Mouse (Mus musculus) forebrain, postnatal 0 days (tissue): ENCODE measurements around the gene Pigc. TPM values are rescaled to one million over a fixed set of nuclear protein-coding genes. Genes with fewer than 3 reads are reported as not detected.

Experiments
- ATAC-seq: fragments of 200-750 bp; cut with Nextera tagmentation; 2 replicates; pipeline ENCODE4 v1.8.0; 2017; ENCODE audit warnings: mild to moderate bottlenecking, moderate library complexity
- DNase-seq: peaks from one replicate; pipeline ENCODE4 v3.0.0-alpha.2; 2015
- H3K27ac ChIP-seq: fragments of 300-500 bp; sonication (generic); 2 replicates; pipeline ENCODE4 v1.5.1; 2014; ENCODE audit warnings: low read depth, mild to moderate bottlenecking, antibody characterized with exemption, low read length, moderate library complexity, mixed read lengths
- H3K27me3 ChIP-seq: fragments of 300-500 bp; sonication (generic); 2 replicates; pipeline ENCODE4 v1.6.1; 2014; ENCODE audit warnings: mild to moderate bottlenecking, low read length, mixed read lengths; ENCODE audit not compliant: insufficient read depth
- H3K36me3 ChIP-seq: fragments of 300-500 bp; sonication (generic); 2 replicates; pipeline ENCODE4 v1.6.1; 2014; ENCODE audit warnings: mild to moderate bottlenecking, moderate library complexity; ENCODE audit not compliant: insufficient read depth
- H3K4me1 ChIP-seq: fragments of 300-500 bp; sonication (generic); 2 replicates; pipeline ENCODE4 v1.6.1; 2014; ENCODE audit warnings: antibody characterized with exemption; ENCODE audit not compliant: insufficient read depth
- H3K4me2 ChIP-seq: fragments of 300-500 bp; sonication (generic); 2 replicates; pipeline ENCODE4 v1.6.1; 2014; ENCODE audit warnings: low read depth, mild to moderate bottlenecking, moderate library complexity
- H3K4me3 ChIP-seq: fragments of 300-500 bp; sonication (generic); 2 replicates; pipeline ENCODE4 v1.5.1; 2014; ENCODE audit warnings: low read depth, low read length, mixed read lengths
- H3K9ac ChIP-seq: fragments of 300-500 bp; sonication (generic); 2 replicates; pipeline ENCODE4 v1.6.1; 2014; ENCODE audit warnings: mild to moderate bottlenecking
- H3K9me3 ChIP-seq: fragments of 300-500 bp; sonication (generic); 2 replicates; pipeline ENCODE4 v1.6.1; 2016; ENCODE audit warnings: low read length
- CTCF ChIP-seq: sonication (generic); IDR thresholded peaks from 2 replicates; pipeline ENCODE4 v1.5.1; 2016; ENCODE audit warnings: antibody characterized with exemption, control low read depth, low read depth
- WGBS: fragments of 180-500 bp; shearing (Covaris S2); extraction: QIAGEN DNeasy Blood & Tissue Kit; methylation state at CpG from one replicate; pipeline ENCODE4 v1.1.7; 2014; 5-methylcytosine and 5-hydroxymethylcytosine counted together
- polyA plus RNA-seq: library from polyadenylated mRNA; unstranded; fragments of >200 nt; fragmentation: Nextera tagmentation; extraction: Ambion mirVana; gene quantifications from 2 replicates; pipeline ENCODE4 v1.2.1, GENCODE M21; 2015
- total RNA-seq: library from RNA; depleted of rRNA; stranded (reverse); fragments of >200 nt; gene quantifications from 2 replicates; pipeline ENCODE4 v1.2.3, GENCODE M21; 2014

Gene Pigc
- total and polyA plus RNA-seq, 2 experiments from 2014 or later, result 20.5 to 23.9 TPM

GRCm38 (mm10) chr1:161976255-161977182, 7.5 kb downstream of the Pigc start:
- Histone ChIP-seq H3K27me3 (no peaks in the 10 kb centered on the region), H3K4me3 (no peak overlapping the region), H3K9ac (no peak overlapping the region), H3K36me3 (no peaks in the 10 kb centered on the region), H3K27ac (no peak overlapping the region), H3K4me1 (no peaks in the 10 kb centered on the region), H3K4me2 (0 out of 2 replicates have a peak overlapping the region, but pooled peaks have one; percentile 21), H3K9me3 (no peaks in the 10 kb centered on the region)
- peak; percentile 83 for ATAC-seq
- DNase-seq, result peak; percentile 88
- TF ChIP-seq CTCF, result peak; percentile 96
- 50% methylated on average over 16 of the region's 16 CpGs for WGBS

- no peak overlapping the region for H3K27ac ChIP-seq
- WGBS, result 78% methylated on average over 4 of the region's 4 CpGs
- TF ChIP-seq CTCF, result no peak
- no peaks in the 10 kb centered on the region for H3K36me3 ChIP-seq
- no peaks in the 10 kb centered on the region for H3K27me3 ChIP-seq
- H3K9me3 ChIP-seq, result no peaks in the 10 kb centered on the region
- no peak overlapping the region for H3K4me3 ChIP-seq
- no peak overlapping the region for H3K4me2 ChIP-seq
- H3K9ac ChIP-seq, result no peak overlapping the region
- ATAC-seq, result no peak
- no peak for DNase-seq
- H3K4me1 ChIP-seq, result no peaks in the 10 kb centered on the region
Measured at GRCm38 (mm10) chr1:161977331-161977730, 8.3 kb downstream of the Pigc start.

- no peak for ATAC-seq
- Histone ChIP-seq H3K9me3 (no peaks in the 10 kb centered on the region), H3K4me1 (no peaks in the 10 kb centered on the region), H3K27ac (no peak overlapping the region), H3K27me3 (no peaks in the 10 kb centered on the region), H3K9ac (no peak overlapping the region), H3K4me2 (no peak overlapping the region), H3K4me3 (no peak overlapping the region), H3K36me3 (no peaks in the 10 kb centered on the region)
- TF ChIP-seq CTCF, result no peak
- 91% methylated on average over 5 of the region's 5 CpGs for WGBS
- no peak for DNase-seq
Measured at GRCm38 (mm10) chr1:161978173-161978700, 9.3 kb downstream of the Pigc start.

- WGBS, result 72% methylated on average over 1 of the region's 1 CpGs
- Histone ChIP-seq H3K27ac (no peak within 1 kb of the TSS), H3K27me3 (no peaks in the 10 kb centered on the region), H3K9me3 (no peaks in the 10 kb centered on the region), H3K4me3 (no peak within 1 kb of the TSS), H3K9ac (no peak within 1 kb of the TSS), H3K4me1 (no peaks in the 10 kb centered on the region), H3K36me3 (no peaks in the 10 kb centered on the region), H3K4me2 (no peak within 1 kb of the TSS)
- ATAC-seq (no peak), DNase-seq (no peak)
- TF ChIP-seq CTCF, result no peak
Measured at GRCm38 (mm10) chr1:161979536-161979935, 10.6 kb downstream of the Pigc start, which contains the start of gene 4930558K02Rik. 4930558K02Rik (minus strand) TSS chr1:161979636.

- DNase-seq, result no peak
- H3K27ac ChIP-seq, result no peak overlapping the region
- no peaks in the 10 kb centered on the region for H3K27me3 ChIP-seq
- no peak overlapping the region for H3K9ac ChIP-seq
- ATAC-seq, result no peak
- H3K4me1 ChIP-seq, result no peaks in the 10 kb centered on the region
- no peak for TF ChIP-seq CTCF
- H3K9me3 ChIP-seq, result no peaks in the 10 kb centered on the region
- H3K4me3 ChIP-seq, result no peak overlapping the region
- no peaks in the 10 kb centered on the region for H3K36me3 ChIP-seq
- no peak overlapping the region for H3K4me2 ChIP-seq
- WGBS, result 89% methylated on average over 2 of the region's 2 CpGs
Measured at GRCm38 (mm10) chr1:161980046-161980445, 11.1 kb downstream of the Pigc start.

- no peak overlapping the region for H3K4me2 ChIP-seq
- no peak overlapping the region for H3K27ac ChIP-seq
- DNase-seq (no peak), ATAC-seq (no peak)
- no peaks in the 10 kb centered on the region for H3K27me3 ChIP-seq
- no peak for TF ChIP-seq CTCF
- H3K9me3 ChIP-seq, result no peaks in the 10 kb centered on the region
- H3K36me3 ChIP-seq, result no peaks in the 10 kb centered on the region
- H3K9ac ChIP-seq, result no peak overlapping the region
- 84% methylated on average over 9 of the region's 9 CpGs for WGBS
- H3K4me1 ChIP-seq, result no peaks in the 10 kb centered on the region
- H3K4me3 ChIP-seq, result no peak overlapping the region
Measured at GRCm38 (mm10) chr1:161980626-161981298, 11.8 kb downstream of the Pigc start.

- Histone ChIP-seq H3K4me1 (no peaks in the 10 kb centered on the region), H3K27me3 (no peaks in the 10 kb centered on the region), H3K27ac (no peak overlapping the region), H3K36me3 (no peaks in the 10 kb centered on the region), H3K4me2 (no peak overlapping the region), H3K9me3 (no peaks in the 10 kb centered on the region), H3K4me3 (no peak overlapping the region), H3K9ac (no peak overlapping the region)
- DNase-seq, result no peak
- no peak for TF ChIP-seq CTCF
- ATAC-seq, result no peak
- 62% methylated on average over 6 of the region's 6 CpGs for WGBS
Measured at GRCm38 (mm10) chr1:161983451-161983850, 14.5 kb downstream of the Pigc start.
